Mouse (Mus musculus) cerebellum, adult 18-20 months (tissue): ENCODE results near the gene Sema3b.
A peak's percentile ranks its signal among the peaks of the same experiment; 100 is the strongest.

ENCODE experiments used
- DNase-seq, 2 experiments: peaks; one replicate each; pipeline ENCODE4 v3.0.0; 2021

The Sema3b gene

DNA sequence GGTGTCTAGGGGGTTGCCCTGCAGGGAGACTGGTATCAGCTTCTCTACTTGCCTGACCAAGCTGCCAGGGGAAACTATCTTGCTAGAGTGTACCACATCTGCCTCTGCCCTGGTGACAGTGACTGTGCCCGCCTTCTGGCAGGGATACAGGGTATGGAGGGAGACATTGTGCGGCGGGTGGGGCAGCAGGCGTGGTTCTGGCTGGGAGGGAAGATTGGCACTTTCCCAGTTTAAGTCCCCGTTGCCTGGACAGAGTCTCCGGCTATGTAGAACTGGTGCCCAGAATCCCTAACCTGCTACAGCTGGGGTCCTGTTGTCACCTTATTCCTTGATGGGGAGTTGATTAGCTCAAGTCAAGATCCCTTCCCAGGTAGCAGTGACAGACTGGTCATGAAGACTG, 23.4 kb upstream of the Sema3b start:
- DNase-seq = peak; percentile 37 to 54

DNA sequence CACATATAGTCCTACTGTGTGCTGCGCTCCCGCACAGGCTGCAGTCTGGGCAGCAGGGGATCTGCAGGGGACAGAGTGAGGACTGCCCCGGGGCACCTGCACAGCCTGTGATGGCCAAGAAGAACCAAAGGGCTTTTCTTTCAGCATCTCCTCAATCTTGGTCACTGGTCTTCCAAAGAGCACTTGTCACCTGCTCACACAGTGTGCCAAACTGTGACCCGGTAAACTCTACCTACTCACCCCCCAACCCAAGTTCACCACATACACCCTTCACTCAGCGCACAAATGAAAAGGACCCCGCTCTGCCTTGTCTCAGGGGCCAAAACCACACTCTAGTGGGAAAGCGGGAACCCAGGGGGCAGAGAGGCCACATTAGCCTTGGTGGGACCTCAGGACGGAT, 22.8 kb upstream of the Sema3b start:
- no peak for DNase-seq

DNA sequence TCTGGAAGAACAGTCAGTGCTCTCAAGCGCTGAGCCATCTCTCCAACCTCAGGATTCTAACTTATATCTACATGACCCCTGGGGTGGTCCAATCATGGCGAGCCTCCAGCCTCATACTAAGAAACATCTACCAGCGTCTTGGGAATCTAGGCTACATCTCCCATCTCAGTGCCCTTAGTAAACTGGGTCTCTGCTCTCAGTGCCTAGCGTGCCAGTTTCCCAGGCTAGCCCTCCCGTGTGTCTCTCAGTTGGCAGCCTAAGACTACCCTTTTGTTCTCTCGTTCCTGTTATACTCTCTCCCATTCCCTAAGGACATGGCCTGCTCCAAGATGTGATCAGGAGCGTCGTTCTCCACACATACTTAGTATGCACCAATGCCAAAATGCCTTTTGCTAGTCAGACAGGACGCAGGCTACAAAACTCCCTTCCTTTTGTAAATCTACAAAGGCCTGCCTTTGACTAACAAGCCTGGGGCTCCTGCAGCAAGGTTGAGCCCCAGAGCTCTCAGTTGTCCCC, 22.3 kb upstream of the Sema3b start:
- no peak for DNase-seq

DNA sequence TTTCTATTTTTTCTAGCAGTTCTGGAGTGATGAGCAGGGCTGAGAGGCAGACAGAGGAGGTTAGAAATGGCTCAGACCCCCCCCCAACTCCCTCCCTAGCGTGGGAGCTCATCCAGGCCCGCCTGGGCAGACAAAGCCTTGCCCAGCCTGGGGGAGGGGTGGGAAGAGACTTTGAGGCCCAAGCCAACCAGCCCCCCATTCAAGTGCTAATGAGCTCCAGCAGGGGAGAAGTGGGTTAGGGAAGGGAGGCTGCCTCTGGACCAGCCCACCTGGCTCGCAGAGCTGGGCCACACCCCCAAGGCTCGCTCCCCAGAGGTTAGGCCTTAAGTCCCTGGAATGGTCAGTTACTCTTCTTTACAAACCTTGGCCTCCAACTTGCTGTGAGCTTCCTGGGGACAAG, 21.5 kb upstream of the Sema3b start:
- DNase-seq = peak in 1 of 2 experiments; percentile 32

DNA sequence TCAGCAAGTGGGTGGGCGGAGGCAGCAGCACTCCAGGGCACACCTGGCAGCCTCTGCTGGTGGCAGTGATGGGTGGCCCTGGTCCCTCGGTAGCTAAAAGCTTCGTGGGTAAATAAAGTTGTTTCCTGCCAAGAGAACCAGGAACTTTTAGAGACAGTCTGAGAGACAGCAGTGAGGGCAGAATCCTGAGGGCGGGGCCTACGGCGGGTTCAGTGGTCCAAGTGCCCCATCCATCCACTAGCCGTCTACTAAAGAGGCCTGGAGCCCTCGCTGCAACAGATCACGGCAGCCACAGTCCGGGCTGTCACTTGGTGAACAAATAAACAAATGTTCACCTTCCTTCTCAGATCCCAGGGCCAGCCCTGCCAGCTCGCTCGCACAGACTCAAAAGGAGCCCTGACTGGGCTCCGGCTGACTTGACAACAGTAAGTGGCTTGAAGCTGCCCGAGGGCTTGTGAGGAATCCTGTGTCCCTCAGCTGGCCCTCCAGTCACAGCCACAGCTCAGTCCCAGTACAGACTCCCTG, 20.9 kb upstream of the Sema3b start:
- DNase-seq = peak in 1 of 2 experiments; percentile 28

DNA sequence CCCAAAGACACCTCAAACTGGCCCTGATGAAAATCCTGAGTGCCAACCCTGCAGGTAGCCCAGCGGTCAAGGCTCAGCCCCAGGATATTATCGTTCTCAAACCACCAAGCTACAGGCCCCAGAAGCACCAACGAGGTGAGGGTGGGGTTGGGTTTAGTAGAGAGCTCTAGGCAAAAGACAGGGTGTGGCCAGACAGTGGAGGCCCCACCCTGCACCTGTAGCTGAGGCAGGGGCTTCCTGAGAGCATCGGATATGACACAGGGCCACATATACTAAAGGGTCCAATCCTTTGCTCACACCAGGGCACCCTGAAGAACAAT, 20.3 kb upstream of the Sema3b start:
- DNase-seq = peak in 1 of 2 experiments; percentile 17

DNA sequence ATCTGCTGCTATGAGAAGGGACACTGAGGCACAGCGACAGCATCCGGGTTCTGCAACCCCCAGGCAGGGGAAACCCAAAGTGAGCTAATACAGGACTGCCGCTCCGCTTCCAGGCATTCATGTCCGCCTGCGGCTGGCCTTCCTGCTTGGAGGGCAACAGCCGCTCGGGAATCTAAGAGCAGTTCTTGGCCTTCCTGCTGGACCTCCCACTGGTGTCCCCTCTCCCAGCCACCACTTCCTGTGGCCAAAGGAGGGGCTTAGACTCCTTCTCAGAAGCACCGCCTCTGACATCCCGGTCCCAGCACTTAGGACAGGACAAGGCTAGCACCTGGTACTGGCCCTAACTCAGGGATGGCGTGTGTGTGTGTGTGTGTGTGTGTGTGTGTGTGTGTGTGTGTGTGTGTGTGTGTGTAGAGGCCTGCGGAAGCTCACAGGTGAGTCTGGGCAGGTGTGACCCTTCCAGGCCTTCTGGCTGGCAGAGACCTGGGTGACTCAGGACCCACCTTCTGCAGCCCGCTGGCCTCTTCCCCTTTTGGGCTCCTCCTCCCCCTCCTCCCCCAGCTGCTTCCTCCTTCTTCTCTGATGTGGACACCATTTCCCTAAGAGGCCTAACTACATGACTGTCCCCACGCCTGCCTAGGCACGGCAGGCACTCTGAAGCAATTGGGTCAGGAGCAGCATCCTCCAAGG, 19.8 kb upstream of the Sema3b start:
- peak in 1 of 2 experiments; percentile 34 for DNase-seq

DNA sequence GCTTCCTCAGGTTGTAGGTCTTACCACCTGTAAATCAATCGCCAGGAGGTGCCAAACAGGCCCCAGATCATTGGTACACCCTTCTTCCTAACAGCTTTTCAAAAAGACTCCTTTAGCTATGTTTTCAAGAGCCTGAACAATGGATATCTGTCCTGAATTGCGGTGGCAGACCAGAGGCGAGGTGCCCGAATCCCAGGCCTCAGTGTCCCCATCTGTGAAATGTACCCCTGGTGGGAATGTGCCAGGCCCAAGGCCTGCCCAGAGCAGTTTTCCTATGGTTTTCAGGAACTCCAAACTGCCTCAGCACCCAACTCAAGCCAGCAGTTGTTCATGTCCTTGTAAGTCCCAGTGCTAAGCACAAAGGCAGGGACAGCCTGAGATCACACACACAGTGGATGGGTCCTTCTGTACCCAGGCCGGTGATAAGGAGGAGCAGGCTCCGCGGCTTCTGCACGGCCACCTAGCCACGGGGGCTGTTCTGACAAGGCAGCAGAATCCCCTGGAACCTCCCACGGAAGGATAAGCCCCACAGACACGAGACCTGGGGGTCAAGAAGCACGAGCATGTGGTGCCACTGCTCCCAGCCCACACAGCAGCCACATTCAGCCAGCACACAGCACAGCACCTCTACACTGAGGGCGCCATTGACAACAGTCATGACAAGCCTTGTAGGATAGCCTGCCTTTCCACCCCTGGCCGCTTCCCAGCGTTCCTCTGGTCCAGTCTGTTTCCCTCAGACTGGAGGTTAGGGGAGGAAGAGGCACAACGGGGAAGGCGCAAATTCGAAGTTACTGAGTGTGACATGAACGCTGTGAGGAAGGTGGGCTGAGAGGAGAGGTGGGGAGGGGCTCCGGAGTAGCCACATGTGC, 18.6 kb upstream of the Sema3b start:
- peak in 1 of 2 experiments; percentile 25 for DNase-seq

DNA sequence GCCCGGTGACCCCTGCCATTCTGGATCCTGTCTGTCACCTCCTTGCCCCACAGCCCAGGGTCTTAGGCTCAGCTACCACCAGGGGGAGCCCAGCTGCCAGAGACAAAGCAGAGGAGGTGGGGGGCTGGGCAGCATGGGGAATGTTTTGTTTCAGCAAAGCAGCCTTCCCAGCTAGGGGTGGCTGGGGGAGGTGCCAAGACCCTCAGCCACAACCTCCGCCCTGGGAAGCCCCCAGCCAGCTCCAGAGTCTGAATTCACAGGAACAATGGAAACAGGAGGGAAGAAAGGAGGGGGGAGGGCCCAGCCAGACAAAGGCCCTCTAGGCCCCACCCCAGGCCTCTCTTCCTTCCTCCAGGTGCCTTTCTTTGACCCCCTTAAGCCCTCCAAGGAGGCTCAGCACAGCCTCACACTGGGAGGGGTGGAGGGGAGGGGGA, 17.8 kb upstream of the Sema3b start:
- peak; percentile 79 to 80 for DNase-seq

DNA sequence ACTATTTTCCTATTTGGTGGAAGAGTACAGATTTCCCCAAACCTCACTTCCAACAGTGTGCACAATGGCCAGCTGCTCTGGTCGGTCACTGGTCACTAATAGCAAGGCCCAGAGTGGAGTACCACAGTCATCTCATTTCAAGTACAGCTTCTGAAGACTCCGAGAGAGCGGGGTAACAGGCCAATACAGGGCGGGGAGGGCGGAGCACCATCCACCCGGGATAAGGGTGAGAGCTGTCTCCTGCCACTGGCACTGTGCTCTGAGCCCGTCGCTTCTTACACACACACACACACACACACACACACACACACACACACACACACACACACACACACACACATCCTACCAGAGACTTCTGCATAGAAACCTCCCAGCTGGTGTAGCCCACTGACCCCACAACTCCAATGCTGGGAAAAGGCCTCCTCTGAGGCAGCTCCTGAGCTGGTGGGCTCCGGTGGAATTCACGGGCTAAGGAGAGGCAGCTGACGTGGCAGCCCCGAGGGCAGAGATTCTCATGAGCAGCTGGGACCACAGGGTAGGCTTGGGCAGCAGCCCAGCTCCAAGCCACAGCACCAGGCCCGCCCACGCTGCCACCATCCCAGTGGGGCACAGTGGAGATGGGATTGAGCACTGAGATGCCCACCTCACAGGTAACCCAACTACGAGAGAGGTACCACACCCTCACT, 17.3 kb upstream of the Sema3b start:
- DNase-seq = peak in 1 of 2 experiments; percentile 26

DNA sequence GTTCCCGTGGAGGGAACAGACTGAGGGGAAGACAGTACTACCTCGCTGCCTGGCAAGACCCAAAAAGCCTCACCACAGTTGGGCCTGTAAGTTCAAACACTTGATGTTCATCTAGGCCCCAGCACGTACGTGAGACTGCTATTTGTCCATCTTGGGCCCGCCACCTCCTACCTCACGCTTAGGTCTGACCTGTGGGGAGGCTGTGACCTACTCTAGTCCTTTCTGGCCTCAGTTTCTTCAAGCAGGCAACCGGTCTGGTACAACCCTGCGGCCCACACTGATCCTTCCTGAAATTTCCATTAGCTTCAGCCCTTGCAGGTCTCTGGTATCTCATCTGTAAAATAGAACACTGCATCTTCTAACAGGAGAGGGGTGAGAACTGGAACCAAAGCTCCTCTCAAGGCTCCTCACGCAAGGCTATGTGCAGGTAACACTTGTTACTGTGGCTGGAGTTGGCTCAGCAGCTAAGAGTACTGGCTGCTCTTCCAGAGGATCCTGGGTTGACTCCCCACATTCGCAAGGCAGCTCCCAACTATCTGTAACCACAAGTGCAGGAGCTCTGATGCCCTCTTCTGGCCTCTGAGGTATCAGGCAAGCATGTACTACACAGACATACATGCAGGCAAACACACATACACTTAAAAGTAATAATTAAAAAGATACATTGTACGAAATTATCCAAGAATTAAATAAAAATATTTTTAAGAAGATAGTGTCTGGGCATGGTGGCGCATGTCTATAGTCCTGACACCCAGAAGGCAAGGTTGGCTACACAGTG, 16.5 kb upstream of the Sema3b start:
- DNase-seq = peak in 1 of 2 experiments; percentile 26

DNA sequence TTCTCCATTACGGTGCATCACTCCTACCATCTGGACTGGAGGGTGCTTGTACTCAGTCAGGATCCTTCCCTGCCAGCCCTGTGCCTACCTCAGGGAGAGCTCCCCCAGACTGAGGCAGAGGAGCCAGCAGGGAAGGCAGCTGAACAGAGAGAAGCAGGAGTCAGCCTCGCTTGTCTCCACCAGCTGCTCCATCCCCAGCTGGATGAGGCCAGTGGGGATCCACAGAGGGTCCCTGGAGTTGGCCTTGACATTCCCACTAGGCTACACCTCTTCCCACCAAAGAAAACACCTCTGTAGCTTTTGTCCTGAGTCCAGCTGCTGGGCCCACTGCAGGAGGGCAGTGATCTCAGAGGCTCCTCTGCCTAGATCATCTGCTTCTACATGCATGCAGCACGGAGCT, 15.9 kb upstream of the Sema3b start:
- no peak for DNase-seq

DNA sequence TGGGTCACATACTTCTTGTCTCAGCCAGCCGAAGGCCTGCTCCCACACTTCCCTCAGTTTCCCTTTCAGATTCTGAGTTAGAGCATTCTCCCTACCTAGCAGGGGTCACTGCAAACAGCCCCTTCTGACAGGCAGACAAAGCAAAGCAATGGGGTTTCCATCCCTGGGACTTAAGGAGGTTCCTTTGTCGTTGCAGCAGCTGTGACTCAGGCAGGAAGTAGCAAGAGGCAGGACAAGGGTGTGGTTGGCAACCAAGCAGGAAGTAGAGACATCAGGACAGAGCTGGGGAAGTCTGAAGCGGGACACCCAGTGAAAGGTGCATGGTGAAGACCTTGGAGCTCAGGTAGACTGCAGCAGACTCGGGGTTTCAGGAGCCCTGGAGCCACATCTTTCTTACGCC, 15.5 kb upstream of the Sema3b start:
- DNase-seq = no peak

DNA sequence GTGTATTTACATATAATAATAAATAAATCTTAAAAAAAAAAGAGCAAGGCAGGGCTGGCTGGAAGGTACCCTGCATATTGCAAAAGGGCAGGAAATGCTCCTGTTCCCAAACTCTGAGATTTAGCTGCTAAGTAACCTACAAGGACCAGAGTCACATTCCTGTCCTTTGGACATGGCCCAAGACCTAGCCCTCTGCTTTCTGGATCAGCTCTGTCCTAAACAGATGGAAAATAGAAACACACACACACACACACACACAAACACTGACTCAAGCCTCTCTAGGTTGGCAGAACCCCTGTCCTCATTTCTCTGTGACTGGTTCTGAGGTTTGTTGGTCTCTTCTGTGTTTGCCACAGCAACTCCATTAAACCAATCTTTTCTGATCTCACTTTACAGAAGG, 11.9 kb upstream of the Sema3b start:
- DNase-seq = no peak

DNA sequence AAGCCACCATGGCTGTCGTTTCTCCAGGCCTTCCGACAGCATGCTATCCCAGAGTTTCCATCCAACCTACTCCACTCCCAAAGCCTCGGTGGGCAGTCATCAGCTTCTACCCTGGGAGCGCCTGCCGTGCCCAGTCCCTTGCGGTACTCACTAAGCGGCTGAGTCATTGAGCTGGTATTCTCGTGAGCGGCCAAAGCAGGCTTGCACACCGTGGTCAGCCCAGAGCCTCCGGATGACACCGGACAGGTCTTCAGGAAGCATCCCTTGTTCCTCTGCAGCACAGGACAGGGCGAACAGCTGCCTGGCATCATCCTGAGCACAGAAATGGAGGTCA, 10.5 kb upstream of the Sema3b start:
- peak in 1 of 2 experiments; percentile 37 for DNase-seq

DNA sequence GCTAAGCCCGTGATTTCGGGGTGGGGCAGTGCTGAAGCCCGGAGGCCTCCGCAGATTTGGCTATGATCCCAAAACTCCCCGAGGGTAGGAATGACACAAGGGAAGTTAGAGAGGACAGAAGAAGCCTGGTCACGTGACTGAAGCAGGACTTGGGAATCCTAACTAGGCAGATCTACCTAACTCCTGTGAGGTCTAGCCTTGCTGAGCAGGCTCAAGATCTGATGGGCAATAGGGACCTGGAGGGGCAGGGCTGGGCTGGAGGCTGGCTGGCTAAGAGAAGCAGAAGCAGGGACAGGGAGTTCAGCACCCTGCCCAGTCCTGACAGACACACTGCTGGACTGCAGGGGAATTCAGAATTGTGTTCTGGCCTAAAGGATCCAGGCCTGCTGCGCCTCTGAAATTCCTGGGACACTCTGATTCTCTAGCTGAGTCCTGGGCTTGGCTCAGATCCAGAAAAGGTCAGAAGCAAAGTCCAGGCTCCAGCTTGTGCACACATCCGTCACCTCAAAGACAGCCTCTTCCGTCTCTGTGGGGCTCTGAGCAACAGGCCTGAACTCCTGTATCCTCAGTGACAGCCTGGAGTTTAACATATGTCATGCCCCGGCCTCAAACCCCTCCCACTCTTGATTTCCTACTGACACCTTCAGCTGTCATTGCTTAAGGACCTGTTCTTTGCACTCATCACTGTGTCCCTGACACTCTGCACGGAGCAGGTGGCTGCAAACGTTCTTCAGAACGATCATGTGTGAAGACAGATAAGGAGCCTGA, 9.9 kb upstream of the Sema3b start:
- DNase-seq = peak; percentile 37 to 47

DNA sequence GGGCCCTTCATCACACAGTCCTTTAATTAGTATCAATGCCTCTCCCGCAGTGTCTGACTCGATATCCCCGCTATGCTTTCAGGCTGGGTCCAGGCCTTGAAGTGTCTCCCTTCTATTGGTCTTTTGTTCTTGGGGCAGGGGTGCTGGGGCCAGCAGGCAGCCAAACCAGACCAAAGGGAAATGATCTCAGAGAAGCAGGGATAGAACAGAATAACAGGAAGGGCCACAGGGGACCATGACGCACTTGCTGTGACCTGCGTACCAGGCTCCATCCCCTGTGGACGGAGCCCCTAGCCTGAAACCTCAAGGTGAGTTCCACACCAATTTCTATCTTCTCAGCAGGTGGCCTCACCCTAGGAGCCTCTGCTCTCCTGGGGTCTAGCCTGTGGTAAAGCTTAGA, 9.1 kb upstream of the Sema3b start:
- no peak for DNase-seq

DNA sequence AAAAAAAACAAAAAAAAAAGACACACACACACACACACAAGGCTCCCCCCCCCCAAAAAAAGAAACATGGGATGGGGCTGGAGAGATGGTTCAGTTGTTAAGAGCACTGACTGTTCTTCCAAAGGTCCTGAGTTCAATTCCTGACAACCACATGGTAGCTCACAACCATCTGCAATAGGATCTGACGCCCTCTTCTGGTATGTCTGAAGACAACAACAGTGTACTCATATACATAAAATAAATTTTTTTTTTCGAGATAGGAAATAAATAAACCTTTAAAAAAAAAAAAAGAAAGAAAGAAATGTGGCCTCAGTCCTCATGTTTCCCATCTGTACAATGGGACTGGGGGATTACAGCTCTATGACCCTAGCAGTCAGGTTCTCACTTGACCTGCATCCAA, 8.4 kb upstream of the Sema3b start:
- no peak for DNase-seq

DNA sequence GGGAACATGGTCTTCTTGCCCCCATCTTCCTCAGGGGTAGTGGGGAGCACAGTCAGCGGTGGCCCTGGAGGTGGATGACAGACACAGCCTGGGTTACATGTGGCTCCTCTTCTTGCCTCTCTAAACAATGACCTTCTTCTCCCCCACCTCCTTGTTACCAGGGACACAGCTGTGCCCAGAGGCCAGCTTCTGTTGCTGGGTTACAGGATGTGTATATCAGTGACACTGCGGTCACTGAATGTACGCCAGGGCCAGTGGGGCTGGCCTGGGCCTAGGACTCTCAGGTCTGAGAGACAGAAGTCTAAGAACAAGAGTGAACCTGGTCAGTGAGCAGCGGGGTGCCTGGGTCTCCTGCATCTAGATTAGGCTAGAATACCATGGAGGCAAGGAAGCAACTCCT, 6.0 kb upstream of the Sema3b start:
- no peak for DNase-seq

DNA sequence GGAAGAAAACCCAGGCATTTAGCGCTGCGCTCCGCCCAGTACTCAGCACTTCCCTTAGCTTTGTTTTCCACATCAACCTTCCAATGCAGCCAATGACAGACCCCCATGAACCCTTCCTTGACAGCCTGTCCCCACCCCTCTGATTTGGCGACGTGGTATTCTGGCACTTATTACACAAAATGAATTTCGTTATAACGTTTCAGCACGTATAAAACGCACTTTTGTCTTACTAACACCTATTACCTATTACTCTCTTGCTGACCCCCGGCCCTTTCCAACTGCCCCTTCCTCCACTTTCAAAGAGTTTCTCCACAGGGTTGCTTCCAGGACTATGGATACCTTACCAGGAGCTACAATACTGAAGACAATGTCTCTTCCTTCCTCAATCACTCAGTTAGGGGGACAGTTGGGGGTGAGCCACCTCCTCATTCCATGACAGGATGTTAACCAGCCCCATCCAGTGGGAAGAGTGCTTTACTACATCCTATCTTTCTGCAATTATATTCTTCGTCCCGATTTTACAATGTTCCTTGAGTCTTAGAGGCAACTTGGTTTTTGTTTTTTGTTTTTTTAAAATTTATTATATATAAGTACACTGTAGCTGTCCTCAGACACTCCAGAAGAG, 4.0 kb upstream of the Sema3b start:
- DNase-seq = no peak
